Mouse (Mus musculus) retina, embryonic 14.5 days (tissue): ENCODE measurements around the gene Slc39a11.

Experiments
- DNase-seq: peaks from one replicate; pipeline ENCODE4 v3.0.0-alpha.2; 2015; ENCODE audit warnings: low spot score

Gene Slc39a11

GRCm38 (mm10) chr11:113234432-113234831 is 415.4 kb downstream of the Slc39a11 start:
- no peak for DNase-seq

- DNase-seq: no peak
Measured at GRCm38 (mm10) chr11:113232049-113232448, 417.8 kb downstream of the Slc39a11 start.

DNA sequence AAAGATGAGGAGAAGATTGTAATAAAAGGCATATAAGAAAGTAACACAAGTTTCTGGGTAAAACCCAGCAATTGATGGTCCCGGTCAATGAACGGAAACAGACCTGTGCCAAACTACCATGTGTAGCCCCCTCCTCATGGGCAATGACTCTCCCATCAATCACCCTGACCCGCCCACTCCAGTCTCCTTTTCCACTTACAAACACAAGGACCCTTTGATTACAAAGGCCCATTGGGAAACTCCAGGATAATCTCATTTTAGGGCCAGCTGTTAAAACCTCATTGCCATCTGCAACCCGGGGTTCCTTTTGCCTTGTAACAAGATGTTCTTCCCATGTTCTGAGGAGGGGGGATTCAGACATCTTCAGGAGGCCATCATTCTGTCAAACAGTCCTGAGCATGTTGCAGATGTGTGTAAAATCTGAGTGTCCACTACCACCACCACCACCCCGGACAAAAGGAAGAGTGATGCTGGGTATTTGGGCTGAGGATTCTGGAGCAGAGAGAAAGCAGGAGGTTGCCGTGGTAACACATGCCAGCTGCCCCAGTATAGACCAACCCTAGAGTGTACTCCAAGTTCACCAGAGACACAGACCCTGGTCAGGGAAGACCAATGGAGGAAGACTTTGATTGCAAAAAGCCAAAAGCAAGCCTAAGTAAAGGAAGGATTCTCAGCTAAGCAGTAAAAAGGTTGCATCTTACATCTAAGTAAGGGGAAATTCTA is 419.3 kb downstream of the Slc39a11 start:
- no peak for DNase-seq

GRCm38 (mm10) chr11:113225748-113226147 is 424.1 kb downstream of the Slc39a11 start:
- no peak for DNase-seq

DNA sequence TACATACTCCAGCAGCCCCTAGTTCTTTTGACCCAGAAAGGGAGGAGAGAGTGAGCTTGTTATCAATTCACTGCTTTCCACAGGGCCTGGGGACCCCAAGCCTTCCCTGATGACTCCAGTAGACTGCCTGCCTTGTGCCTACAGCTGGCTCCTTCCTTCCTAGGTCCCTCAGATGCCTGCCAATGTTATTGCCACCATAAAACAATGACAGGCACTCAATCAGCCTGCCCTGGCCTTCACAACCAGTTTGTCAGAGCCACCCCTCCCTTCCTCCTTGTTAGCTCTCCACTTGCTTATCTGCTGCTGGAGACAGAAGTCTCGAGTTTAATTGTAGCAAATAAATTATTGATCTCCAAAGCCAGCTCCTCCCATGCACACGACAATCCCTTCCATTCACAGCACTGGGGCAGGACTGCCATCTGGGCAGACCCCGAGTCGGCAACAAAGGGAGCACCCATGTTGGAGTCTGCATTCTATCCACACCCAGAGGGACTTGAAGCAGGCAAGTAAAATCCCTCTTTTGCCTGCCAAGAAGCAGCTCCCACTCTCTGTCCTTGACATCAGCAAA is 426.0 kb downstream of the Slc39a11 start:
- peak; percentile 17 for DNase-seq

DNA sequence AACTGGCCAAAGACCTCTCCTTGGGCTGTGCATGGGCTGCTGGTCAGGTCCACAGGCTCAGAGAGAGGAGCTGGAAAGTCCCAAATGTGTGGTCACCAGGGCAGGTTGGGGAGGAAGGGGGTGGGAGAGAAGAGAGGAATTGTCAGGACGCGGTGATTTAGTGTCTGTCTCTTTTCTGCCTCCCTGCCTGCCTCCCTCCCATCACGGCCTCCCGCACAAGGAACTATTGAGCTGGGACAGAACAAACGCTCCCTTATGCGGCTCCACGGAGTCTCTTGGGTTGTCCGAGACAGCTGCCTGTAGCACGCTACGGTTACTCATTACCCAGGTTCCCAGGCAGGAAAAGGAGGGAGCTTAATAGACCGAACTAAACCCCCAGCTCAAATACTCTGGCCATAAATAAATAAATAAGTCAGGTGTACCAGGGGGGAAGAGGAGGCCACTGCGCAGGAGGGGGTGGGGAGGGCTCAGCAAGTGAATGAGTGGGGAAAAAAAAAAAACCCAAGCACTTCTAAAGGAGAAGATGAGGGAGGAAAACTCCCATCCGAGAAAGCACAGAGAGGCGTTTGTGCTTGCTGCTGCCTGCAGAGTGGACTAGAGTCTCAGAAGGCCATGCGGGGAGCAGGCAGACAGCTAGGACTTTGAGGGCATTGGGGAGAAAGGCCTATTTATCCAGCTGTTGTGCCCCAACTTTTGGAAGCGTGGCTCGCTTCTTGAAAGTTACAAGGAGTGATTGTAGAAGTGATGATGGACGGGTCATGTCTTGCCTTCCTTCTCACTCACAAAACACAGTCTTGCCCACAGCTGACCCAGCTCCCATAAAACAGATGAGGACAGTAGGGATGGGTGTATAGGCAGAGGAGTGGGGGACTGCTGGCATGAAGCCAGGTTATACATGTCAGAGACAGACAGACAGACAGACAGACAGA is 428.3 kb downstream of the Slc39a11 start:
- peak; percentile 59 for DNase-seq

GRCm38 (mm10) chr11:113220649-113221048 is 429.2 kb downstream of the Slc39a11 start:
- no peak for DNase-seq

DNA sequence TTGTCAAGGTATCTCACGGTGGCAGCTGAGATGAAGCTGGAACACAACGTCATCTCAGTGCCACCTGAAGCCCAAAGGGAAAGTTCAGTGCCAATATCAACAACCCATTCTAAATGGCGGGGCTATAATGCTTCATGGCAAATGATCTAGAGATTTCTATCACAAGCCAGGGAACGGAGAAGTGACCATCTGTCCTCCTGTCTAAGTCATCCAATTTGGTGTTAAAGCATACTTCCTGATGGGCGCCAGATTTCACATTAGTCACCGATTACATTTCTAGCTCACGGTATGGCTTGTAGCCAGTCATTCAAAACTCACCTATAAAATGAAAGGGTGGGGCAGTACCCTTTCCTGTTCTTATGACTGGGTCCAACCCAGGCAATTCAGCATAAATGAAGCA is 435.1 kb downstream of the Slc39a11 start:
- DNase-seq: no peak

DNA sequence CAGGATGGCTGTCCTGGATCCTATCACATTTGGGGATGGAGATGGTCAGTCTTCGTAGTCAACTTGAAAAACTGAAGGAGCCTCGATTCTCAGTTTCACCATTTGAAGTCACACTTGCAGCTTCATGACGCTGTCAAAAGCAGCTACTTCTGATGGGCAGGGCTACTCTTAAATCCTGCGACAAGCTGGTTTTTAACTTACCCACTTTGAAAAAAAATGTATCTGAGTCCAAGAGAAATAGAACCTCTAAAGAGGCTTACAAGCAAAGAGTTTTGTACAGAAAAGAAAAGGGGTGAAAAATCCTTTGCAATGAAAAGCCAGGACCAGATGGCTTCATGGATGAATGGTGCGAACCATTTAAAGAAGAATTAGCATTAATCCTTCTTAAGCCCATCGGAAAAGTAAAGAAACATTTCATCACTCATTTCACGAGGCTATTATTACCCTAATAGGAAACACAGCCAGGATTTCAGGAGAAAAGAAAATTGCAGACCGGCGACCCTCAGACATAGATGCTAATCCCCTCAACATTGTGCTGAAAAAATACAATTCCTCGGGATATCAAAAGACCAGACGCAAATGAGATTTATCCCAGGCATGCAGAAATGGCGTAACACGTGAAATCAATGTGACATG is 437.4 kb downstream of the Slc39a11 start:
- no peak for DNase-seq

DNA sequence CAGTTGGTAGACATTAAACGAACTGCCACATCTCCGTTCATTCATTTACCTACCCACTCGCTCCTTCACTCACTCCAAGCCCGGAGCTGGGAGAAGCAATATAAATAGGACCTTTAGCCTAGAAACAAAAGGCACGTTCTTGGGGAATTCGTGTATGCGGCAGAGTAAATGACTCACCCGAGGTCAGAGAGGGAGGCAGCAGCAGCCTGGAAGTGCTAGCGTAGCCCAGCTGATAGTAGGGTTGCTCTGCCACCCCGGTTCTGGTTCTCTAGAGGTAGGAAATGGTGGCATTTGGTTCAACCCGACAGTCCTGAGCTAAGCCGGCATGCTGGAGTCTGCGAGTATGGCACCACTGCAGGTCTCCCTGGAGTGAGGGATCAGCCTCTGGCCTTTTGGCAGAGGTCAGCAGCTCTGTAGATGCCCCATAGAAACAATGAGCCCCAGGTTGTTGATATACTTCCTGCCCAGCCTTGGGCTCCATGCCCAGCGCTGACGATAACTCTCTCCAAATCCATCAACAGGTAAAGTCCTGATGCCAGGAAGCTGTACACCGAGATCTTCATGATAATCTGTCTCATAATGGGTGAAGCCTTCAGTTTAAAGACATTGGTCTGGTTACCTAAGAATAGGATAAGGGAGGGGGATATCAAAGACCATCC is 440.5 kb downstream of the Slc39a11 start:
- no peak for DNase-seq

DNA sequence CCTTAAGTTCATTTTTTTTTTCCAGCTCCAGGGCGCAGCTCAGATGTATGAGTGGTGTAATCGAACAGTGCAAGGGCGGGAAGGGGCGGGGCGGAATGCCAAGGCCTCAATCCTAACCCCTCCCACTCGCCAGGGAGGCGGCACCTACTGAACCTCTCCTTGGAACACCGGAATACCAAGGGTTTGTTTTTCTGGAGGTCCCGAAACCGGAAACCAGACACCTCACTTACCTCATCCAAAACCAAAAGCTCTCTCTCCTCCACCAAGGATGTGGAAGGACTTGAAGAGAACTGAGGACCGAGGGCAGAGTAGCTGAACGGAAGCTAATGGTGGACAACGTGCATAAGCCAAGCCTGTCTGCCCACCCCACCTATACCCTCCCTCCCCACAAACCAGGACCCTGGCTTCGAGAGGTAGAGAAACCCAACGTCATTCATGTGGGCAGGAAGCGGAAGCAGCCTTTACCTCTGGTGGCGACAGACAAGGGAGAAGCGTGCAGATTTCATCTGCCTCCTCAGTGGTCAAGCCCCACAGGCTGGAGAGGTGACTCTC is 441.3 kb downstream of the Slc39a11 start:
- no peak for DNase-seq

DNA sequence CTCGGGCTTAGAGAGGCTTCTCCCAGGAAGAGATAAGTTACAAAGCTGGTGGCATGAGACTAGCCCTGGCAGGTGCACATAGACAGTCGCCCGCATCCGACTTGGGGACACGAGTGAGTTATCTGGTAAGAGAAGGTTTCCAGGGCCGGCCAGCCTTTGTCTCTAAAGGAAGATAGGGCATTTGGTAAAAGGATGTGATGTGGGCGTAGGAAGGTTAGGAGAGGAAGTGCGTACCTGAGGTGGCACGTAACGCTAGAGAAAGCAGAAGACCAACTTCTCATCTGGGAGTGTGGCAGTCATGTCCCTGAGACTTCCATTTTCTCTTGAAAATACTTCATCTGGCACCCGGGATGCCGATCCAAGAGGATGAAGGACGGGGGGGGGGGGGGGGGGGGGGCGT is 441.9 kb downstream of the Slc39a11 start:
- no peak for DNase-seq

GRCm38 (mm10) chr11:113206099-113206498 is 443.8 kb downstream of the Slc39a11 start:
- no peak for DNase-seq

- DNase-seq: no peak
Measured at GRCm38 (mm10) chr11:113203008-113203407, 446.9 kb downstream of the Slc39a11 start.

DNA sequence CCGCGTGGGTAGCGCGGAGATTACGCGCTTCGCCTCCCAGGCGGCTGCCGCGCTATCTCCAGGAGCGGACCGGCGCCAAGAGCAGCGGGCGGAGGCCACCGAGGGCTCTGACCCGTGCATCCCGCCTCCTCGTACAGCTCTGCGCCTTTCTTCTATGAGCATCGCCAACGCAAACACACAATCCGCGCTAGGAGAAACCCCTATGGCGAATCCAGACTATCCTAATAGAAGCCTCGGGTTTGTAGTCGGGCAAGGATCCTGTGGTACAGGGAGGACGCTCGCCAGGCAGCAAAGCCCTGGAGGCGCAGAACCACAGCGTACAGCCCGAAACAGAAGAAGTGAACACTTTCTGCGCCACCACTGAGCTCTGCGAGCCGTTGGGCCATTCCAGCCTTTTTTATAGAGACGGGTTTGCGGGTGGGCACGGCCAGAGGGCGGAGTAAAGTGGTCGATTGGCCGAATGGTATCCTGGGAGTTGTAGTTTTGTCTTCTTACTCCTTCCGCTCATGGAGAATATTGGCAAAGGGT is 448.3 kb downstream of the Slc39a11 start:
- peak; percentile 91 for DNase-seq

- no peak for DNase-seq
Measured at GRCm38 (mm10) chr11:113200901-113201300, 449.0 kb downstream of the Slc39a11 start.

DNA sequence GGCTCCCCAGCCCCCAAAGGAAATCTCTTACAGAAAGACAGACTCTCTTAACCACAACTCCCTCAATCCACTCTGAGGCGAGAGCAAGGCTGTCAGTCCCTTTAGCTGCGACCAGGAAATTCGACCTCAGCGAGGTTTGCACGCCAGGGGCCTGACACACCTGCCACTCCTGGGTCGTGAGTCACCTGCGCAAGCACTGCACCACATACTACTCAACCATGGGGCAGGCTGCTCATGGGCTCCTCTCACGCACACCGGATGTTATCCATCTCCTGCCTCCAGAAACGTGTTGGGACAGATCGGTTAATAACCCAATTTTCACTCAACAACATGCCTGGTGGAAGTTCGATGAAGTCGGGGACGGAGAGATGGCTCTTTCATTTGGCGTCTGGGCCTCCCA is 451.3 kb downstream of the Slc39a11 start:
- DNase-seq: no peak

DNA sequence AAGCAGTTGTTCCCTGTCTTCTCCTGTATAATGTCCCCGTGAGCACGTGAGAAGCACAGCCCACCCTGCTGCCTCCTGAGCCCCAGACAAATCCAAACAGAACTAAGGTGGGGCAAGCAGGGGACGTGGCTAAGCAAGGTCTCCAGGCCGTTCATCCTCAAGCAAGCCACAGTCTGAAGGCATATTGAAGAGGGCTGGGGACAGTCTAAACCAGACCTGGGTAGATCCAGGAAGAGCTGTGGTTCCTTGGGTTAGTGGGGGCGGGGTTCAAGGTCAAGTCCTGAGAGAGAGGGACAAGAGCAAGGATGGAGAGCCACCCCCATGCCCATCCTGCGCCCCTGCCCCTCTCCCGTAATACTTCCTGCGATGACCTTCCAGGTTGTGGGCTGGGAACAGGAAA is 452.3 kb downstream of the Slc39a11 start:
- DNase-seq: no peak

- DNase-seq: no peak
Measured at GRCm38 (mm10) chr11:113196234-113197007, 453.5 kb downstream of the Slc39a11 start.
